ENCODE assay signal across 22 mouse cellular contexts in genomic region chr11:52872846-52873512, GRCm38 (mm10).
"Had no signal": no experiment of that assay in that cellular context is flagged by ENCODE, and none has a peak within 500 bp of the region (broad histone marks: within the 10 kb centered on the region; RNA-seq: fewer than 3 reads in every experiment).

No protein-coding gene starts in this region.

- H3K9me3 ChIP-seq: limb, embryonic 10.5 days; liver, embryonic 15.5 days; lung, embryonic 15.5 days; stomach, embryonic 15.5 days had no signal

- H3K4me2 ChIP-seq: limb, embryonic 13.5 days; liver, embryonic 12.5 days; liver, embryonic 15.5 days; lung, embryonic 15.5 days; midbrain, embryonic 13.5 days; stomach, embryonic 15.5 days had no signal

- H3K4me3 ChIP-seq: limb, embryonic 10.5 days; limb, embryonic 13.5 days; liver, embryonic 12.5 days; liver, embryonic 15.5 days; lung, embryonic 15.5 days; megakaryocyte, embryonic 14.5 days; midbrain, embryonic 10.5 days; midbrain, embryonic 13.5 days; myocyte; stomach, embryonic 15.5 days had no signal

- DNase-seq: kidney, adult 9 months; kidney, postnatal 14 days; kidney, postnatal 4 days; liver; lung, adult 18-20 months; lung, postnatal 10 days; lung, postnatal 36 days; right cerebral cortex, adult 18-20 months; right cerebral cortex, postnatal 14 days; spleen, adult 18-20 months; thymus, postnatal 25 days had no signal

- H3K9ac ChIP-seq: limb, embryonic 13.5 days; liver, embryonic 12.5 days; liver, embryonic 15.5 days; lung, embryonic 15.5 days; midbrain, embryonic 13.5 days; stomach, embryonic 15.5 days had no signal

- ATAC-seq: liver, embryonic 12.5 days; midbrain, embryonic 13.5 days; midbrain, embryonic 16.5 days had no signal

- H3K36me3 ChIP-seq: limb, embryonic 10.5 days; limb, embryonic 13.5 days; liver, embryonic 12.5 days; liver, embryonic 15.5 days; lung, embryonic 15.5 days; midbrain, embryonic 10.5 days; midbrain, embryonic 13.5 days; stomach, embryonic 15.5 days had no signal

- H3K4me1 ChIP-seq: limb, embryonic 13.5 days; liver, embryonic 12.5 days; liver, embryonic 15.5 days; lung, embryonic 15.5 days; megakaryocyte, embryonic 14.5 days; midbrain, embryonic 10.5 days; midbrain, embryonic 13.5 days; stomach, embryonic 15.5 days had no signal

- H3K27ac ChIP-seq: limb, embryonic 10.5 days; limb, embryonic 13.5 days; liver, embryonic 12.5 days; liver, embryonic 15.5 days; lung, embryonic 15.5 days; midbrain, embryonic 10.5 days; midbrain, embryonic 13.5 days; stomach, embryonic 15.5 days had no signal

- H3K27me3 ChIP-seq: limb, embryonic 13.5 days; liver, embryonic 12.5 days; liver, embryonic 15.5 days; lung, embryonic 15.5 days; megakaryocyte, embryonic 14.5 days; midbrain, embryonic 13.5 days; stomach, embryonic 15.5 days had no signal
